Mouse (Mus musculus): ENCODE data around the gene Mcat. TPM values are rescaled to one million over a fixed set of nuclear protein-coding genes. Genes with fewer than 3 reads are reported as not detected.

Mcat gene
- total and polyA plus RNA-seq, 3 experiments, result 28.4 to 41.6 (median 41.2) TPM

DNA sequence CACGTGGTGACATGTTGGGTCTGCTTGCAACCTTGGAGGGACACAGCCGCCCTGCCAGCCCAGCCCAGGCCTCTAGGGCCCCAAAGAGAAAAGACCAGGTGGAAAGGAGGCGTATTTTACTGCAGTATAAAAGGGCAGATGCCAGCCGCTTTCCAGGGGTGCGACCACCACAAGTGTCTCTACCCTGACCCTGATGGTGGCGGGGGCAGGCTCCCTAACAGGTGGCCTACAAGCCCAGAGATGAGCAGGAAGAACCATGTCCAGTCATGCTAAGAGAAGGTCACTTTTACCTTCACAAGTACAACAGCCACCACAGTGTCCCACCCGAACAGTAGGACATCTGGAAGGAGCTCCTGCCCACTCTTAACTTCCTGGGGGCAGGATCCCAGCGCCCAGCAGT, 12.0 kb upstream of the Mcat start:
- Histone ChIP-seq H3K79me2 (replicated peaks; ENCODE audit: control insufficient read depth, extremely low read depth, insufficient read depth, poor library complexity, severe bottlenecking) (no peaks in the 10 kb centered on the region), H3K4me2 (ENCODE audit: insufficient read depth, low read depth, poor library complexity, severe bottlenecking) (no peak overlapping the region), H3K36me3 (replicated peaks in 1 of 2; ENCODE audit: control insufficient read depth in 1 of 2, insufficient read depth in 1 of 2, low read length in 1 of 2) (peaks cover 64 to 86% of the 10 kb centered on the region in 2 experiments), H3K4me1 (ENCODE audit: control insufficient read depth in 1 of 2, insufficient read depth in 2 of 2) (peaks cover 0 to 4% of the 10 kb centered on the region in 2 experiments; a peak in 1 of 4 replicates), H3K4me3 (replicated peaks in 1 of 3; ENCODE audit: low read depth in 2 of 3, low read length in 2 of 3, poor library complexity in 1 of 3) (no peak overlapping the region), H3K27ac (ENCODE audit: insufficient read depth, low read depth) (no peak overlapping the region), H3K9me3 (replicated peaks; ENCODE audit: low read length) (no peaks in the 10 kb centered on the region), H3K9ac (ENCODE audit: insufficient read depth, low read depth) (no peak overlapping the region), H3K27me3 (replicated peaks) (no peaks in the 10 kb centered on the region)
- no peak for DNase-seq (ENCODE audit: extremely low read depth)
- in situ Hi-C loops (cut with MboI; ENCODE audit: low pct_ligation_motif_present, low pct_unique_long_range_greater_than_20kb, low sequenced_read_pairs) (no loop called here), dilution Hi-C loops (cut with MboI; ENCODE audit: extremely low pct_ligation_motif_present, extremely low pct_unique_long_range_greater_than_20kb, low sequenced_read_pairs) (no loop called here)
- TF ChIP-seq ETS1 (conservative IDR thresholded peaks at IDR 0.05; ENCODE audit: low read depth, low read length) (no peak), RAD21 (IDR thresholded peaks at IDR 0.05; ENCODE audit: low read depth, low read length) (no peak), SMC3 (IDR thresholded peaks at IDR 0.05; ENCODE audit: low read depth, low read length) (no peak), PAX5 (IDR thresholded peaks at IDR 0.05; ENCODE audit: low read length) (no peak), IRF4 (IDR thresholded peaks at IDR 0.05; ENCODE audit: low read depth, low read length) (no peak), MAX (IDR thresholded peaks at IDR 0.05; ENCODE audit: low read length) (no peak), MXI1 (IDR thresholded peaks at IDR 0.05; ENCODE audit: low read depth, low read length) (no peak), TBP (conservative IDR thresholded peaks at IDR 0.05; ENCODE audit: low read depth, low read length) (no peak), ZC3H11A (IDR thresholded peaks at IDR 0.05; ENCODE audit: low read depth, low read length) (no peak), UBTF (IDR thresholded peaks at IDR 0.05; ENCODE audit: low read depth, low read length) (no peak)

DNA sequence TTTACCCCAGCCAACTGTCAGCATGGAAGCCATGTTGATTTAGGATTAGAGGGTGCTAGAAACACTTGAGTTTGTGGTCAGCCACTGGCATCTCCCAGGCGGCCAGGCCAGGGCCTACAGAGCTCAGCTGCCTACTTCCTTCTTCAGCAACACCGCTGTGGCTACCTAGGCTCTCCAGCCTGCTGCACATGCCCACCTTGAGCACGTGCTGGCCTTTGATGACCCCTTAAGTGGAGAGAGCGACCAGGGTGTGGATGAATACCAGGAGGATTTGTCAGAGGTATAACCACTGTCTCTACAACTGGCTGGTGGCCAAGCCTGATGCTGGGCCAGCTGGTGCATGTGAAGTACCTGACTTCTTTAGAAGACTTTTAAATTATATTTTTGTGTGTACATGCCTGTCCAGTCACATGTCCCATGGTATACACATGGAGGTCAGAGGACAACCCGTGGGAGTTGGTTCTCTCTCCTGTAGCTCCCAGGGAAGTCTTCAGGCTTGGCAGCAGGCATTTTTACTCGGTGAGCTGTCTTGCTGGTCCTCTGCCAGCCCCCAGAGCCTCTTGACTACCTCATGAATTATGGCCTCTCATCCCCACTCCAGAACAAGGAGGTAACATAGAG, 11.3 kb upstream of the Mcat start:
- no peak overlapping the region for H3K27ac ChIP-seq (ENCODE audit: insufficient read depth, low read depth)
- H3K27me3 ChIP-seq (replicated peaks), result no peaks in the 10 kb centered on the region
- H3K9ac ChIP-seq (ENCODE audit: insufficient read depth, low read depth), result no peak overlapping the region
- DNase-seq (ENCODE audit: extremely low read depth), result no peak
- H3K36me3 ChIP-seq (replicated peaks in 1 of 2; ENCODE audit: control insufficient read depth in 1 of 2, insufficient read depth in 1 of 2, low read length in 1 of 2), result peaks cover 57 to 79% of the 10 kb centered on the region in 2 experiments
- dilution Hi-C loops (cut with MboI; ENCODE audit: extremely low pct_ligation_motif_present, extremely low pct_unique_long_range_greater_than_20kb, low sequenced_read_pairs) (no loop called here), in situ Hi-C loops (cut with MboI; ENCODE audit: low pct_ligation_motif_present, low pct_unique_long_range_greater_than_20kb, low sequenced_read_pairs) (no loop called here)
- no peaks in the 10 kb centered on the region for H3K79me2 ChIP-seq (replicated peaks; ENCODE audit: control insufficient read depth, extremely low read depth, insufficient read depth, poor library complexity, severe bottlenecking)
- no peak for TF ChIP-seq CTCF (conservative IDR thresholded peaks at IDR 0.05 in 1 of 2, IDR thresholded peaks at IDR 0.05 in 1 of 2; ENCODE audit: low read depth in 2 of 2, low read length in 2 of 2)
- TF ChIP-seq CHD1 (IDR thresholded peaks at IDR 0.05; ENCODE audit: low read depth, low read length), result no peak
- TF ChIP-seq SIN3A (IDR thresholded peaks at IDR 0.05; ENCODE audit: low read length), result no peak
- TF ChIP-seq MAZ (IDR thresholded peaks at IDR 0.05; ENCODE audit: low read depth, low read length), result no peak
- no peak for TF ChIP-seq BHLHE40 (IDR thresholded peaks at IDR 0.05; ENCODE audit: low read depth, low read length)
- no peak for TF ChIP-seq POLR2AphosphoS2 (IDR thresholded peaks at IDR 0.05; ENCODE audit: low read depth, low read length)
- no peak for TF ChIP-seq RCOR1 (conservative IDR thresholded peaks at IDR 0.05; ENCODE audit: low read depth, low read length)
- no peak for TF ChIP-seq HCFC1 (IDR thresholded peaks at IDR 0.05; ENCODE audit: low read depth, low read length)
- no peak for TF ChIP-seq RAD21 (IDR thresholded peaks at IDR 0.05; ENCODE audit: low read depth, low read length)
- no peak for TF ChIP-seq ELF1 (IDR thresholded peaks at IDR 0.05; ENCODE audit: low read depth, low read length)
- peaks cover 0 to 11% of the 10 kb centered on the region in 2 experiments; a peak in 1 of 4 replicates for H3K4me1 ChIP-seq (ENCODE audit: control insufficient read depth in 1 of 2, insufficient read depth in 2 of 2)
- no peak overlapping the region for H3K4me3 ChIP-seq (replicated peaks in 1 of 3; ENCODE audit: low read depth in 2 of 3, low read length in 2 of 3, poor library complexity in 1 of 3)
- no peaks in the 10 kb centered on the region for H3K9me3 ChIP-seq (replicated peaks; ENCODE audit: low read length)
- H3K4me2 ChIP-seq (ENCODE audit: insufficient read depth, low read depth, poor library complexity, severe bottlenecking), result no peak overlapping the region
